Mouse (Mus musculus): ENCODE measurements around the gene Nphp4. TPM values are rescaled to one million over a fixed set of nuclear protein-coding genes. Genes with fewer than 3 reads are reported as not detected.

The Nphp4 gene
- polyA plus RNA-seq, 1 experiment from 2014 or later = 0.15 TPM

DNA sequence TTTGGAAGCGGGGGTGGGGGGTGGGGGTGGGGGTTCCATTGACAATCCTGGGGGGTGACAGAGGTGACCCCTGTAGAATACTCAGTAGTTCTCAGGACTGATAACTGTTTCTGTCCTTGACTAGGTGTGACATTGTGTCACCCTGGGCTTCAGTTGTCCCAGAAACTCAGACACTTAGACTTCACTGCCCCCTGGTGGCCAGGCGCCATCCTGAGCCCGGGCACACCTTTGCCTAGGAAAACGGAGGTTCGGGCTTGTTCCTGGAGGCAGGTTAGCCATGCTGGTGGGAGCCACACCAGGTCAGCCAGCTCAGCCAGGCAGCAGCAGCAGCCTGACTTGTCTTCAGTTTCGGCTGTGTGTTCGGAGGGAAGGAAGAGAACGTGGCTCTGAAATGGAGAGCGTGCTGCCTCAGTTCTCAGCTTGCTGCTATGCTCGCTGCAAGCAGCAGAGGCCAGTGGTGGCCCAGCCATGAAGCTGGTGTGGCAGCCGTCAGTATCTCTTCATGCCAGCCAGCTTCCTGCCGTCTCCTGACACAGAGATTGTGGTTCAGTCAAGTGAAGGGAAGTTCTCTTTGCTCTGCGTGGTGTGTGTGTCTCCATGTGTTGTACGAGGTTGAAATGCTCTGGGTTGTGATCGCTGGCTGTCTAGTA, 14.9 kb downstream of the Nphp4 start:
- H3K9me3 ChIP-seq (replicated peaks; ENCODE audit: control insufficient read depth, low read length) = no peaks in the 10 kb centered on the region
- no peaks in the 10 kb centered on the region for H3K27me3 ChIP-seq (ENCODE audit: control insufficient read depth, insufficient read depth, low read depth, low read length)
- H3K4me2 ChIP-seq (ENCODE audit: low read depth, low read length) = no peak overlapping the region
- no peak overlapping the region for H3K9ac ChIP-seq (ENCODE audit: low read depth, low read length)
- H3K27ac ChIP-seq (ENCODE audit: low read length) = no peak overlapping the region
- no peaks in the 10 kb centered on the region for H3K4me1 ChIP-seq (ENCODE audit: control insufficient read depth, low read depth, low read length)
- H3K36me3 ChIP-seq (ENCODE audit: control insufficient read depth, insufficient read depth) = no peaks in the 10 kb centered on the region
- 27% methylated on average over 15 of the region's 15 CpGs for WGBS (ENCODE audit: insufficient replicate concordance)
- no peak for ATAC-seq (ENCODE audit: low read depth)
- no peak overlapping the region for H3K4me3 ChIP-seq (ENCODE audit: low read depth, low read length)

- Histone ChIP-seq H3K36me3 (ENCODE audit: control insufficient read depth, insufficient read depth) (no peaks in the 10 kb centered on the region), H3K27me3 (ENCODE audit: control insufficient read depth, insufficient read depth, low read depth, low read length) (no peaks in the 10 kb centered on the region), H3K27ac (ENCODE audit: low read length) (no peak overlapping the region), H3K9me3 (replicated peaks; ENCODE audit: control insufficient read depth, low read length) (no peaks in the 10 kb centered on the region), H3K4me3 (ENCODE audit: low read depth, low read length) (no peak overlapping the region), H3K4me2 (ENCODE audit: low read depth, low read length) (no peak overlapping the region), H3K9ac (ENCODE audit: low read depth, low read length) (no peak overlapping the region), H3K4me1 (ENCODE audit: control insufficient read depth, low read depth, low read length) (no peaks in the 10 kb centered on the region)
- 44% methylated on average over 20 of the region's 20 CpGs for WGBS (ENCODE audit: insufficient replicate concordance)
- no peak for ATAC-seq (ENCODE audit: low read depth)
Observed at GRCm38 (mm10) chr4:152494360-152494879, 17.9 kb downstream of the Nphp4 start.

- 69% methylated on average over 18 of the region's 18 CpGs for WGBS (ENCODE audit: insufficient replicate concordance)
- Histone ChIP-seq H3K27me3 (ENCODE audit: control insufficient read depth, insufficient read depth, low read depth, low read length) (no peaks in the 10 kb centered on the region), H3K4me3 (ENCODE audit: low read depth, low read length) (no peak overlapping the region), H3K4me2 (ENCODE audit: low read depth, low read length) (no peak overlapping the region), H3K27ac (ENCODE audit: low read length) (no peak overlapping the region), H3K36me3 (ENCODE audit: control insufficient read depth, insufficient read depth) (no peaks in the 10 kb centered on the region), H3K9me3 (replicated peaks; ENCODE audit: control insufficient read depth, low read length) (no peaks in the 10 kb centered on the region; the same call in 1 of the 2 replicates), H3K9ac (ENCODE audit: low read depth, low read length) (no peak overlapping the region), H3K4me1 (ENCODE audit: control insufficient read depth, low read depth, low read length) (no peaks in the 10 kb centered on the region)
- ATAC-seq (ENCODE audit: low read depth) = no peak
Observed at GRCm38 (mm10) chr4:152512221-152512925, 35.9 kb downstream of the Nphp4 start.

- no peak for ATAC-seq (ENCODE audit: low read depth)
- WGBS (ENCODE audit: insufficient replicate concordance) = 57% methylated on average over 7 of the region's 7 CpGs
- H3K9me3 ChIP-seq (replicated peaks; ENCODE audit: control insufficient read depth, low read length) = no peaks in the 10 kb centered on the region; the same call in 1 of the 2 replicates
Observed at GRCm38 (mm10) chr4:152514884-152515283, 38.4 kb downstream of the Nphp4 start.

GRCm38 (mm10) chr4:152519106-152519505, 42.6 kb downstream of the Nphp4 start:
- Histone ChIP-seq H3K4me3 (ENCODE audit: low read depth, low read length) (no peak overlapping the region), H3K4me1 (ENCODE audit: control insufficient read depth, low read depth, low read length) (no peaks in the 10 kb centered on the region), H3K36me3 (ENCODE audit: control insufficient read depth, insufficient read depth) (no peaks in the 10 kb centered on the region), H3K9ac (ENCODE audit: low read depth, low read length) (no peak overlapping the region), H3K27me3 (ENCODE audit: control insufficient read depth, insufficient read depth, low read depth, low read length) (no peaks in the 10 kb centered on the region), H3K27ac (ENCODE audit: low read length) (no peak overlapping the region), H3K4me2 (ENCODE audit: low read depth, low read length) (no peak overlapping the region), H3K9me3 (replicated peaks; ENCODE audit: control insufficient read depth, low read length) (no peaks in the 10 kb centered on the region)
- 42% methylated on average over 10 of the region's 10 CpGs for WGBS (ENCODE audit: insufficient replicate concordance)
- ATAC-seq (ENCODE audit: low read depth) = no peak

More at GRCm38 (mm10) chr4:152514884-152515283, 38.4 kb downstream of the Nphp4 start:
- no peak overlapping the region for H3K27ac ChIP-seq (ENCODE audit: low read length)
- H3K4me3 ChIP-seq (ENCODE audit: low read depth, low read length) = no peak overlapping the region
- no peaks in the 10 kb centered on the region for H3K27me3 ChIP-seq (ENCODE audit: control insufficient read depth, insufficient read depth, low read depth, low read length)
- no peak overlapping the region for H3K9ac ChIP-seq (ENCODE audit: low read depth, low read length)
- no peaks in the 10 kb centered on the region for H3K36me3 ChIP-seq (ENCODE audit: control insufficient read depth, insufficient read depth)
- H3K4me1 ChIP-seq (ENCODE audit: control insufficient read depth, low read depth, low read length) = no peaks in the 10 kb centered on the region
- no peak overlapping the region for H3K4me2 ChIP-seq (ENCODE audit: low read depth, low read length)

DNA sequence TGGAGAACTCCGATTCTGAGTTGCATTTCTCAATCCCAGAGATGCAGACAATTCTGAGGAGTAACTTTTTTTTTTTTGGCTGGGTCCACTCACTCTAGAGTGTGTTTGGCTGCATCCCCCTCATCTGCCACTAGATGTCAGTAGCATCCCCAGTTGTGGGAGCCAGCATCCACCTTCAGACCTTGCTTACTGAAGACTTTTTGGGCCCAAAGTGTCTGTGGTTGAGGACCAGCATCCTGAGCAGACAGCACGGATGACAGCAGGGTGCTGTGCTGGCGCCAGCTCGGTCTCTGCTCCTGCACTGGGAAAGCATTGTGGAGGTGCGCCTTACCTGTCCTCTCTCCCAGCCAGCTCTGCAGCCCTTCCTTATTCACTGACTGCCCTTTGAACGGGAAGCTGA, 43.6 kb downstream of the Nphp4 start:
- H3K36me3 ChIP-seq (ENCODE audit: control insufficient read depth, insufficient read depth) = no peaks in the 10 kb centered on the region
- H3K9me3 ChIP-seq (replicated peaks; ENCODE audit: control insufficient read depth, low read length) = no peaks in the 10 kb centered on the region
- ATAC-seq (ENCODE audit: low read depth) = no peak
- H3K4me3 ChIP-seq (ENCODE audit: low read depth, low read length) = no peak overlapping the region
- H3K4me1 ChIP-seq (ENCODE audit: control insufficient read depth, low read depth, low read length) = no peaks in the 10 kb centered on the region
- H3K27me3 ChIP-seq (ENCODE audit: control insufficient read depth, insufficient read depth, low read depth, low read length) = no peaks in the 10 kb centered on the region
- no peak overlapping the region for H3K27ac ChIP-seq (ENCODE audit: low read length)
- WGBS (ENCODE audit: insufficient replicate concordance) = 23% methylated on average over 6 of the region's 6 CpGs
- no peak overlapping the region for H3K9ac ChIP-seq (ENCODE audit: low read depth, low read length)
- no peak overlapping the region for H3K4me2 ChIP-seq (ENCODE audit: low read depth, low read length)

DNA sequence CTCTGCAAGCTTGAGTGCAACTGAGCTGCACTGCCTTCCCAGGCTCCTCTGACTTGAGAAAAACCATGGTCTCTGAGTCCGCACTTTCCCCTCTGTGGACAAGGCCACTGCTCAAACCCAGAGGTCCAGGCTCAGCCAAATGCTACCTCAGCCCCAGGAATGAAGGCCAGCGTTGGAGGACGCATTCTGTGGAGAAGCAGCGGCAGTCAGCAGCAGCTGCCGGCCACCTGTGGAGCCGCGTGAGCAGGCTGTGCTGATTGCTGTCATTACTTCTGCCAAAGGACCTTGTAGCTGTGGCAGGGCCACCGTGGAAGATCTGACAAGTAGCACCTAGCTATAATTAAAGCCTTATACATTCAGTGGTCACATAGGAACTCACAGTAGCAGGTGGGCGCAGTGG, 56.4 kb downstream of the Nphp4 start:
- H3K9me3 ChIP-seq (replicated peaks; ENCODE audit: control insufficient read depth, low read length) = no peaks in the 10 kb centered on the region
- 64% methylated on average over 9 of the region's 9 CpGs for WGBS (ENCODE audit: insufficient replicate concordance)
- H3K4me1 ChIP-seq (ENCODE audit: control insufficient read depth, low read depth, low read length) = no peaks in the 10 kb centered on the region
- H3K9ac ChIP-seq (ENCODE audit: low read depth, low read length) = no peak overlapping the region
- no peaks in the 10 kb centered on the region for H3K36me3 ChIP-seq (ENCODE audit: control insufficient read depth, insufficient read depth)
- H3K27me3 ChIP-seq (ENCODE audit: control insufficient read depth, insufficient read depth, low read depth, low read length) = no peaks in the 10 kb centered on the region
- H3K4me2 ChIP-seq (ENCODE audit: low read depth, low read length) = no peak overlapping the region
- H3K4me3 ChIP-seq (ENCODE audit: low read depth, low read length) = no peak overlapping the region
- ATAC-seq (ENCODE audit: low read depth) = no peak
- H3K27ac ChIP-seq (ENCODE audit: low read length) = no peak overlapping the region

GRCm38 (mm10) chr4:152539756-152540155, 63.2 kb downstream of the Nphp4 start:
- WGBS (ENCODE audit: insufficient replicate concordance) = 75% methylated on average over 12 of the region's 12 CpGs
- no peak for ATAC-seq (ENCODE audit: low read depth)
- Histone ChIP-seq H3K9ac (ENCODE audit: low read depth, low read length) (no peak overlapping the region), H3K27ac (ENCODE audit: low read length) (no peak overlapping the region), H3K4me1 (ENCODE audit: control insufficient read depth, low read depth, low read length) (no peaks in the 10 kb centered on the region), H3K27me3 (ENCODE audit: control insufficient read depth, insufficient read depth, low read depth, low read length) (no peaks in the 10 kb centered on the region), H3K36me3 (ENCODE audit: control insufficient read depth, insufficient read depth) (no peaks in the 10 kb centered on the region), H3K4me2 (ENCODE audit: low read depth, low read length) (no peak overlapping the region), H3K9me3 (replicated peaks; ENCODE audit: control insufficient read depth, low read length) (no peaks in the 10 kb centered on the region), H3K4me3 (ENCODE audit: low read depth, low read length) (no peak overlapping the region)

- Histone ChIP-seq H3K27ac (ENCODE audit: low read length) (no peak overlapping the region), H3K4me2 (ENCODE audit: low read depth, low read length) (no peak overlapping the region), H3K9me3 (replicated peaks; ENCODE audit: control insufficient read depth, low read length) (no peaks in the 10 kb centered on the region), H3K4me3 (ENCODE audit: low read depth, low read length) (no peak overlapping the region), H3K27me3 (ENCODE audit: control insufficient read depth, insufficient read depth, low read depth, low read length) (no peaks in the 10 kb centered on the region), H3K36me3 (ENCODE audit: control insufficient read depth, insufficient read depth) (no peaks in the 10 kb centered on the region), H3K9ac (ENCODE audit: low read depth, low read length) (no peak overlapping the region), H3K4me1 (ENCODE audit: control insufficient read depth, low read depth, low read length) (no peaks in the 10 kb centered on the region)
- ATAC-seq (ENCODE audit: low read depth) = no peak
- WGBS (ENCODE audit: insufficient replicate concordance) = 23% methylated on average over 9 of the region's 9 CpGs
Observed at GRCm38 (mm10) chr4:152541172-152541571, 64.7 kb downstream of the Nphp4 start.

Measured in liver, embryonic 16.5 days (tissue).